Mouse (Mus musculus) CH12.LX (cell line): ENCODE results near the gene Lrrc1. TPM values are rescaled to one million over a fixed set of nuclear protein-coding genes. Genes with fewer than 3 reads are reported as not detected.

ENCODE experiments used
- DNase-seq: peaks from one replicate; pipeline ENCODE4 v3.0.0-alpha.2; 2013; ENCODE audit errors: extremely low read depth
- H3K27ac ChIP-seq: 2 replicates; pipeline ENCODE4 v1.5.1; 2012; ENCODE audit warnings: low read depth, mild to moderate bottlenecking, control low read depth, moderate library complexity; ENCODE audit not compliant: insufficient read depth
- H3K27me3 ChIP-seq: replicated peaks from 2 replicates; pipeline ENCODE3; 2012; ENCODE audit warnings: inconsistent platforms
- H3K36me3 ChIP-seq, 2 experiments: replicated peaks in 1 of 2; 2 replicates each; pipeline versions ENCODE3 to v1.6.1; 2012; ENCODE audit warnings: inconsistent platforms in 1 of 2, low read length in 1 of 2, mild to moderate bottlenecking in 1 of 2, mixed read lengths in 1 of 2, moderate library complexity in 1 of 2; ENCODE audit not compliant: control insufficient read depth in 1 of 2, insufficient read depth in 1 of 2
- H3K4me1 ChIP-seq, 2 experiments: 2 replicates each; pipeline ENCODE4 v1.6.1; 2012; ENCODE audit warnings: inconsistent platforms in 1 of 2, moderate library complexity in 1 of 2; ENCODE audit not compliant: insufficient read depth in 2 of 2, control insufficient read depth in 1 of 2
- H3K4me2 ChIP-seq: 2 replicates; pipeline ENCODE4 v1.6.1; 2012; ENCODE audit warnings: low read depth, mild to moderate bottlenecking, control low read depth; ENCODE audit not compliant: poor library complexity, insufficient read depth, severe bottlenecking
- H3K4me3 ChIP-seq, 3 experiments: fragments of 150-350 bp in 1 of 3; sonication (generic) in 1 of 3; replicated peaks in 1 of 3; 2 replicates each; pipeline versions ENCODE3 to v1.5.1; 2011 to 2012; ENCODE audit warnings: low read depth in 2 of 3, low read length in 2 of 3, mild to moderate bottlenecking in 2 of 3, moderate library complexity in 2 of 3, control low read depth in 1 of 3, improper control_type of control experiment in 1 of 3, inconsistent platforms in 1 of 3, mixed read lengths in 1 of 3; ENCODE audit not compliant: poor library complexity in 1 of 3
- H3K79me2 ChIP-seq: replicated peaks from 2 replicates; pipeline ENCODE4 v1.6.1; 2012; ENCODE audit warnings: mild to moderate bottlenecking, moderate library complexity; ENCODE audit not compliant: control insufficient read depth, poor library complexity, insufficient read depth, severe bottlenecking; ENCODE audit errors: extremely low read depth
- H3K9ac ChIP-seq: 2 replicates; pipeline ENCODE4 v1.6.1; 2012; ENCODE audit warnings: low read depth, mild to moderate bottlenecking, control low read depth, moderate library complexity; ENCODE audit not compliant: insufficient read depth
- H3K9me3 ChIP-seq: replicated peaks from 2 replicates; pipeline ENCODE3; 2012; ENCODE audit warnings: low read length, inconsistent platforms, mixed read lengths
- CTCF ChIP-seq, 2 experiments: IDR thresholded peaks in 1 of 2; conservative IDR thresholded peaks in 1 of 2; 2 replicates each; pipeline ENCODE4 v1.5.1; 2011 to 2012; ENCODE audit warnings: low read depth in 2 of 2, low read length in 2 of 2, improper control_type of control experiment in 1 of 2, inconsistent platforms in 1 of 2, mild to moderate bottlenecking in 1 of 2, moderate library complexity in 1 of 2
- E2F4 ChIP-seq: IDR thresholded peaks from 2 replicates; pipeline ENCODE4 v1.6.1; 2011; ENCODE audit warnings: low read depth, low read length, improper control_type of control experiment; ENCODE audit not compliant: insufficient replicate concordance
- ELF1 ChIP-seq: IDR thresholded peaks from 2 replicates; pipeline ENCODE4 v1.6.1; 2014; ENCODE audit warnings: low read depth, mild to moderate bottlenecking, inconsistent platforms, low read length, improper control_type of control experiment
- HCFC1 ChIP-seq: IDR thresholded peaks from 2 replicates; pipeline ENCODE4 v1.6.1; 2012; ENCODE audit warnings: low read depth, mild to moderate bottlenecking, inconsistent platforms, low read length, improper control_type of control experiment
- KAT2A ChIP-seq: IDR thresholded peaks from 2 replicates; pipeline ENCODE4 v1.6.1; 2012; ENCODE audit warnings: low read length, improper control_type of control experiment, inconsistent platforms; ENCODE audit not compliant: insufficient replicate concordance
- NRF1 ChIP-seq: IDR thresholded peaks from 2 replicates; pipeline ENCODE4 v1.6.1; 2014; ENCODE audit warnings: low read depth, mild to moderate bottlenecking, inconsistent platforms, low read length, improper control_type of control experiment, moderate library complexity
- RAD21 ChIP-seq: IDR thresholded peaks from 2 replicates; pipeline ENCODE4 v1.6.1; 2011; ENCODE audit warnings: low read depth, mild to moderate bottlenecking, low read length, improper control_type of control experiment, moderate library complexity
- RCOR1 ChIP-seq: conservative IDR thresholded peaks from 2 replicates; pipeline ENCODE4 v1.6.1; 2012; ENCODE audit warnings: low read depth, mild to moderate bottlenecking, inconsistent platforms, low read length, improper control_type of control experiment
- SMC3 ChIP-seq: IDR thresholded peaks from 2 replicates; pipeline ENCODE4 v1.6.1; 2011; ENCODE audit warnings: low read depth, low read length, improper control_type of control experiment
- TBP ChIP-seq: conservative IDR thresholded peaks from 2 replicates; pipeline ENCODE4 v1.6.1; 2011; ENCODE audit warnings: low read depth, low read length, improper control_type of control experiment
- TCF12 ChIP-seq: IDR thresholded peaks from 2 replicates; pipeline ENCODE4 v1.6.1; 2014; ENCODE audit warnings: low read depth, mild to moderate bottlenecking, inconsistent platforms, low read length, improper control_type of control experiment
- ZNF384 ChIP-seq: IDR thresholded peaks from 2 replicates; pipeline ENCODE4 v1.6.1; 2012; ENCODE audit warnings: low read depth, low read length, improper control_type of control experiment, inconsistent platforms
- dilution Hi-C: fragments of 300-500 bp; cut with MboI; formaldehyde crosslinking; loops from 2 replicates; pipeline ENCODE4 v1.14.3; 2020; ENCODE audit warnings: low sequenced_read_pairs; ENCODE audit not compliant: extremely low pct_unique_long_range_greater_than_20kb, extremely low pct_ligation_motif_present
- in situ Hi-C: fragments of 300-500 bp; cut with MboI; formaldehyde crosslinking; loops from 3 replicates; pipeline ENCODE4 v1.14.3; 2019; ENCODE audit warnings: low sequenced_read_pairs, low pct_ligation_motif_present, low pct_unique_long_range_greater_than_20kb, mixed read lengths
- polyA plus RNA-seq: library from polyadenylated mRNA; unstranded; fragments of >175 nt; gene quantifications from 2 replicates; pipeline ENCODE4 v1.2.1, GENCODE M21; 2012; ENCODE audit warnings: low read depth; ENCODE audit not compliant: insufficient read length
- total RNA-seq, 2 experiments: library from RNA; depleted of rRNA; stranded (reverse); fragments of 300-350 nt in 1 of 2; fragments of >200 nt in 1 of 2; gene quantifications; 2 replicates each; pipeline ENCODE4 v1.2.3; 2012 to 2014

Gene Lrrc1
- total and polyA plus RNA-seq, 3 experiments = 15.4 to 15.8 (median 15.8) TPM

- TF ChIP-seq ELF1 (no peak), RCOR1 (no peak), NRF1 (no peak), E2F4 (no peak), KAT2A (no peak), TBP (no peak)
- Histone ChIP-seq H3K4me2 (no peak overlapping the region), H3K4me1 (no peaks in the 10 kb centered on the region; a peak in 1 of 4 replicates), H3K27ac (no peak overlapping the region), H3K4me3 (no peak overlapping the region), H3K36me3 (no peaks in the 10 kb centered on the region), H3K27me3 (no peaks in the 10 kb centered on the region), H3K79me2 (no peaks in the 10 kb centered on the region), H3K9me3 (no peaks in the 10 kb centered on the region), H3K9ac (no peak overlapping the region)
- in situ Hi-C loops (loop anchor here (25.0 kb wide), 2 partner anchors 397 to 997 kb away; no protein-coding TSS in a partner anchor), dilution Hi-C loops (no loop called here)
- DNase-seq = no peak
These were observed 160.7 kb downstream of the Lrrc1 start for GRCm38 (mm10) chr9:77383951-77384350.

GRCm38 (mm10) chr9:77382514-77382913 is 162.2 kb downstream of the Lrrc1 start:
- no peaks in the 10 kb centered on the region; a peak in 1 of 4 replicates for H3K4me1 ChIP-seq
- in situ Hi-C loops (loop anchor here (25.0 kb wide), 2 partner anchors 395 to 995 kb away; no protein-coding TSS in a partner anchor), dilution Hi-C loops (no loop called here)
- no peak overlapping the region for H3K27ac ChIP-seq
- H3K4me3 ChIP-seq = no peak overlapping the region
- no peak for DNase-seq
- TF ChIP-seq E2F4 (no peak), TCF12 (no peak)
- H3K4me2 ChIP-seq = no peak overlapping the region
- H3K27me3 ChIP-seq = no peaks in the 10 kb centered on the region
- H3K36me3 ChIP-seq = no peaks in the 10 kb centered on the region
- no peak overlapping the region for H3K9ac ChIP-seq
- H3K79me2 ChIP-seq = no peaks in the 10 kb centered on the region
- H3K9me3 ChIP-seq = no peaks in the 10 kb centered on the region

GRCm38 (mm10) chr9:77381565-77381964 is 163.1 kb downstream of the Lrrc1 start:
- no peak for TF ChIP-seq HCFC1
- TF ChIP-seq CTCF (conservative IDR thresholded peaks at IDR 0.05 in 1 of 2, IDR thresholded peaks at IDR 0.05 in 1 of 2; ENCODE audit: low read depth in 2 of 2, low read length in 2 of 2) = peak; percentile 61 to 82
- 0 out of 2 replicates have a peak, but pooled peaks have one; percentile 8 for TF ChIP-seq ZNF384
- TF ChIP-seq RAD21 = peak; percentile 63
- TF ChIP-seq SMC3 = peak; percentile 65
- dilution Hi-C loops = no loop called here
- DNase-seq = peak; percentile 42
- in situ Hi-C loops = loop anchor here (25.0 kb wide), 2 partner anchors 394 to 994 kb away; no protein-coding TSS in a partner anchor
- H3K27ac ChIP-seq = no peak overlapping the region
- no peak overlapping the region for H3K4me3 ChIP-seq
- no peaks in the 10 kb centered on the region for H3K9me3 ChIP-seq
- no peaks in the 10 kb centered on the region for H3K27me3 ChIP-seq
- H3K9ac ChIP-seq = no peak overlapping the region
- H3K4me2 ChIP-seq = no peak overlapping the region
- peaks cover 0 to 6% of the 10 kb centered on the region in 2 experiments; a peak in 1 of 4 replicates for H3K4me1 ChIP-seq
- H3K36me3 ChIP-seq = no peaks in the 10 kb centered on the region
- no peaks in the 10 kb centered on the region for H3K79me2 ChIP-seq

Other genes starting within 250 kb of the Lrrc1 start
- gene Mlip, start 191.9 kb downstream of the Lrrc1 start, total RNA-seq (2012; rRNA removed) = not detected in 2 replicates
- gene Mlip, start 191.9 kb downstream of the Lrrc1 start, total RNA-seq (2014; rRNA removed) = not detected in 2 replicates
- gene Mlip, start 191.9 kb downstream of the Lrrc1 start, polyA plus RNA-seq = not detected in 2 replicates
- not detected in 2 replicates for gene Klhl31, start 91.6 kb upstream of the Lrrc1 start, total RNA-seq (2012; rRNA removed)
- gene Klhl31, start 91.6 kb upstream of the Lrrc1 start, total RNA-seq (2014; rRNA removed) = not detected in 2 replicates
- gene Klhl31, start 91.6 kb upstream of the Lrrc1 start, polyA plus RNA-seq = not detected in 2 replicates
- gene Gclc, start 209.7 kb upstream of the Lrrc1 start, total RNA-seq (2012; rRNA removed) = 20.4 and 22.6 TPM in 2 replicates
- gene Gclc, start 209.7 kb upstream of the Lrrc1 start, total RNA-seq (2014; rRNA removed) = 35.7 and 39.2 TPM in 2 replicates
- 78.3 and 84.8 TPM in 2 replicates for gene Gclc, start 209.7 kb upstream of the Lrrc1 start, polyA plus RNA-seq